Mouse (Mus musculus) right cerebral cortex, adult 2 months (tissue): Measurements from ENCODE around the gene Tenm1.
A peak's percentile ranks its signal among the peaks of the same experiment; 100 is the strongest.

Experiments
- DNase-seq, 2 experiments: peaks; one replicate each; pipeline ENCODE4 v3.0.0; 2021 to 2022; ENCODE audit warnings: low spot score in 2 of 2

Gene Tenm1

DNA sequence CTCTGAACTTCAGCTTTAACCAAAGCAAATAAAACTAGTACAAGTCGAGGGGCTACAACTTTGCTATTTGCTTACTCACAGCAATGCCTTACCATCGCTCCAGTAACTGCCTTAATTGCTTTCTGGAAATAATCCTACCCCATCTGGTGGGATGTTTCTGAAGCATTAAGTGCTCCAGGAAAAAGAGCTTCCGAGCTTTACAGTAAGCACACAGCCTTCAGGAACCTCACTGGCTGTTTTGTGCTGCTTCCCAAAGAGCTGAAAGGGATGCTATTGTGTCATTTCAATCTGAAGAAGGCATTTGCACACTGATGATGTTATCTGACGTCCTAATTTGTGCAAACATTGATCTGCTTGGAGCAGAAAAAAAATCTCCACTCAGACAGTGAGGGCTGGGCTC lies 647.4 kb downstream of the Tenm1 start:
- DNase-seq = peak in 1 of 2 experiments; percentile 2

DNA sequence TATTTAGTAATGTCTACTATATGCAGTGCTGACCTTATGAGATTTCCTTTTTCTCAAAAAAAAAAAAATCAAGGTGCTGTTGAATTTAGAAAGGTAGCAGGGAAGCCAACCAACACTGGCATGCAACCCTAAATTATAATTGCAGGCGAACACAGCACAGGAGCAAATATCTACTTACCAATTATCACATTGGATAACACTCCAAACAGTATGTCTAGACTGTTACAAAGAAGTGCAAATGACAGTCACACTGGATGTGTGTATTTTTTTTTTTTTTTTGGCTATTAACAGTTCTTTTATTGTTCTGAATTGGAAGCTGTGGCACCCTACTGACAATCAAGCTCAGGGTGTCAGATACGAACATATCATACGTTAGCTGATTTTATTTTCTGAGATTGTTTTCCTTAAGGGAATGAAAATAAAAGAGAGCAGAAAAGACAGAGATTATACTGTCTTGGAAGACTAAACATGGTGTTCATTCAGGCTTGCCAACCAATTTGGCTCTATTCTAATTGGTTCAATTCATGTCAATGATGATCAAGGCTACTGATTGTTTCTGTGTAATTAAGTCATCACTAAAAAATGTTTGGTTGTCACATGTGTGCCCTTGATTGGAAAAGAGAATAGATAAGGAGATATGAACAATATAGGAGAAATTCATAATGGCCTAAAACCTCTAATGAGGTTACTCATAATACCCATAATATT lies 710.7 kb downstream of the Tenm1 start:
- DNase-seq = no peak

- DNase-seq = no peak
These were observed 728.6 kb downstream of the Tenm1 start for GRCm38 (mm10) chrX:42700291-42700690.

GRCm38 (mm10) chrX:42647131-42647530 lies 781.8 kb downstream of the Tenm1 start:
- no peak for DNase-seq

GRCm38 (mm10) chrX:42580521-42580920 lies 848.4 kb downstream of the Tenm1 start:
- no peak for DNase-seq

- no peak for DNase-seq
These were observed 870.2 kb downstream of the Tenm1 start for GRCm38 (mm10) chrX:42558683-42559082.

DNA sequence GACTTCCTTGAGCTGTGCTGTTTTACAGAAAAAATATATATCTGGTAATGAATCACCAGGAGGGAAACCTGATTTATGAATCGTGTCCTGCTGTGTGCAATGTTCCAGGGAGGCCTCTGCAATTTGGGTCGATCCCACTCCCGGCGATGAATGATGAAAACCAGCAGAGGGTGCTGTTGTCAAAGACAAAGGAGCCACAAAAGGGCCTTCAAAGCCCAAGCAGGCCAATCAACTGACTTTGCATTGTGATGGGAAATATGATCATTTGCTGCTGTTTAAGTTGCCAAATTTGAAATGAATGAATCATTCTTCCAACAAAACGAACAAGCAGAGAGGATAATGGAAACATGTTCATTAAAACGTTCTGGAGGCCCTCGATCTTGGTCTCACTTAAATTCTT lies 871.6 kb downstream of the Tenm1 start:
- peak; percentile 61 to 62 for DNase-seq

GRCm38 (mm10) chrX:42548513-42548912 lies 880.4 kb downstream of the Tenm1 start:
- DNase-seq = no peak

DNA sequence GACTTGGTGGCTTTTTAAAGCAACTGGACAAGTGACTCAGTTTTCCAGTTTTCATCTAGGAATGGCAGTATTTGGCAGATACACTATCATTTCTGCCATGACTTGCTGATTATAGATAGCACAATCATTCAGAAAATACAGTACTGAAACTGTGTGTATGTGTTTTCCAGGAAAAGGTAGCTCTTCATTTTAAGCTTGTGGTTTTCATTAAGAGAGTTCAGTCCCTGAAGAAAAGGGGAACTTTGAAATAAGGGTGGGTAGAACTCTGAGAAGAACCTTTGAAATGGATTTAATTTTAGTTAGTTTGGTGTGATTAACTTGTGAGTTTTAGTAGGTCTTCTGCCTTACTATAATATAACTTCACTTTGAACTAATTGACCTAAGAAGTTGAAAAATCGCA lies 883.9 kb downstream of the Tenm1 start:
- no peak for DNase-seq

GRCm38 (mm10) chrX:42540756-42541053 lies 888.2 kb downstream of the Tenm1 start:
- peak; percentile 51 to 75 for DNase-seq

- peak; percentile 13 to 15 for DNase-seq
These were observed 888.7 kb downstream of the Tenm1 start for GRCm38 (mm10) chrX:42540030-42540755.

DNA sequence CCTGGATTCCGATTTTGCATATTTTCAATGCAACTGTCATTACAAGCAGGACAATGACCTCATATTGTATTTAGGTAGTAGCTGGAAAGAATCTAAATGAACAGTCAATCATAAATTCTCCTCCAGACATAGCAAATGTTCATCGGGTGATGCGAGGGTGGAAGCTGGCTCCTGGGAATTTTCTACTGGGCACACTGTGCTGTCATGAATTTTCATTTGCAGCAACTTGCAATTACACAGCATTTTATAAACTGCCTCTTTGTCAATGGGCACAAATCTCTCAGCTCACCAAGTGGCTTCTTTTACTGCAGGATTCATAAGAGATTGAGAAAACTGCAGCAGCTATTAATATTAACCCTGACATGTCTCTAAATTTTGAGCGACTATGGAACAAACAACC lies 898.2 kb downstream of the Tenm1 start:
- no peak for DNase-seq

- DNase-seq = no peak
These were observed 906.1 kb downstream of the Tenm1 start for GRCm38 (mm10) chrX:42522868-42523267.

DNA sequence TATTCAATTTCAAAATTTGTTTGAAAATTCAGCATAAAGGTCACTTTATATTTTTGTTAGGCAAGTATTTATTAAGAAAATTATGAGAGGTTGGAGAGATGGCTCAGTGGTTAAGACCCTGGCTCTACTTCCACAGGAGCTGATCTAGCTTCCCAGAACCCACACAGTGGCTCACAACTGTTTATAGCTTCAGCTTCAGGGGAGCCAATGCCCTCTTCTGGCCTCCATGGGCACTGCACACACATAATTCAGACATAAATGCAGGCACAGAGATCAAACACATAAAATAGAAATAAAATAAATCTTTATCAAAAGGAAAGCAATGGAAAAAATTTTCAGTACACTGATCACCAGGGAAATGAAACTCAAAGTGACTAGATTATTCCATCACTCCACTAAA lies 916.4 kb downstream of the Tenm1 start:
- DNase-seq = no peak

GRCm38 (mm10) chrX:42511105-42511504 lies 917.8 kb downstream of the Tenm1 start:
- no peak for DNase-seq

DNA sequence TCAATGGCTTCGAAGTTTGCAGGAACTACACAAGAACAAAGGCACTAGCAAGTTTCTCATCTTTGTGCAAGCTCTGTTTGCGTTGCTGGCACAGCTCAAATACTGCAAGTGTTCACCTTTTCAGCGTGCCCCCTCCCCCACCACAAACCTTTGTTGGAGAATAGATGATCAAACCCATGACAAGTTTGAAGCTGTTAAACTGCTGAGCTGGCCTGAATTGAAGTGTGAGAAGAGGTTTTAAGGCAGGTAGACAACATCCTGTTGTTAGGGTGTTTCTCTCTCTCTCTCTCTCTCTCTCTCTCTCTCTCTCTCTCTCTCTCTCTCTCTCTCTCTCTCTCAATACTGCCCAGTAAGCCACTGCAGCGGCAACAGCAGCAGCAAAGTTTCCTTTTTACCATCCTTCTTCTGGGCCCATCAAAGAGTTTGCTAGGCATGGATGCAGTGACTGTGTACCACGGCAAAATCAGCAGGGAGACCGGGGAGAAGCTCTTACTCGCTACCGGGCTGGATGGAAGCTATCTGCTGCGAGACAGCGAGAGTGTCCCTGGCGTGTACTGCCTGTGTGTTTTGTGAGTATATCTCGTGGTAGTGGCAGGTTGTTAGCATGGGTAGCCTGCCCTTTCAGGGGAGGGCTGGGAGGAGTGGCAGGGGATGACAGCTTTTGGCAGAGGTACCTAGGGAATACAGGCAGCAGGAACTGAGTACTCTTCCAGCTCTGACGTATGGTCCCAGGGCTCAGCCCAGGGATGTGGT lies 926.5 kb downstream of the Tenm1 start, which contains the start of gene Sh2d1a:
Gene Sh2d1a (plus strand): TSS at position 163 of the 753 bp plus-strand sequence.
- no peak for DNase-seq

GRCm38 (mm10) chrX:42500538-42500937 lies 928.4 kb downstream of the Tenm1 start:
- no peak for DNase-seq

DNA sequence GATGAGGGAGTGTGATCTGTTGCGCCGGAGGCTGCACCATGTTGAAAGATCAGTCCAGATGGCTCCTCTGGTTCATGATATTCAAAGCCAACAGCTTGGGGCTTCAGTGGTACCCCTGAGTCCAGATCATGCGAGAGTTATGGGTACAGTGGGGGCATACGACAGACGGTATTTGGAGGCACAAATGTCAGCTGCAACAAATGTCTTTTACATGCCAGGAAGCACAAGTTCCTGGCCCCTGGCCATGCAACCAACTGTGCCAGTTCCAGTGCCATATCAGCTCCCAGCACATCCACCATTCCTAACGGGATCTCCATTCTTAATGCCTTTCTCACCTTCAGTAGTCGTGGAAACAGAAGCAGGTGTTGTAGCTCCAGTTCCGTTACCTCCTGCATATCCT lies 938.6 kb downstream of the Tenm1 start:
- no peak for DNase-seq

DNA sequence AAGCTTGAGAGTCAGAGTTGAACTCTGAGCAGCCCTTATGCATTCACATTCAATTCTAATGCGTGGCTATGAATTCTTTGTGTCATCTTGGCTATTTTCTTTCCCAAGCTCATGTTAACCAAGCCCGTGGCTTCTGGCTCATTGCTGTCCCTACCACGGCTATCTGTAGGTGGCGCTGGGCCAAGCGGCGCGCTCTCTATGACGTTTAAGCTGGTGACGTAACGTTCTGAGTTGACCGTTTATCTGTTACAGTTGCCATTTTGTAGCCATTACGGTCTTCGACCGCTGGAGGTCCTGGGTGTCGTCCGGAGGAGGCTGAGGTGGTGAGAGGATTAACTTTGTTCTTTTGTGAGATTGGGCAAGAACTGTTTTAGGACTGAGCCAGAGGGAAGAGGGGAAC lies 939.5 kb downstream of the Tenm1 start, which contains the start of gene Tex13c2:
Gene Tex13c2 (plus strand): TSS at position 246 of the 400 bp plus-strand sequence.
- no peak for DNase-seq
